20 mouse cellular contexts compared by ENCODE assay signal in genomic region chr6:120795422-120796086, GRCm38 (mm10). TPM values are rescaled to one million over a fixed set of nuclear protein-coding genes. Genes with fewer than 3 reads are reported as not detected.
DNase-seq lines count a peak whose midpoint lies in the region; ATAC-seq and TF ChIP-seq lines count a peak whose summit lies in the region.
"Had no signal": no experiment of that assay in that cellular context is flagged by ENCODE, and none has a peak within 500 bp of the region (broad histone marks: within the 10 kb centered on the region; RNA-seq: fewer than 3 reads in every experiment).

No protein-coding gene starts in this region.

- H3ac ChIP-seq in myocyte (ENCODE audit: control insufficient read depth, insufficient read length): no peak overlapping the region

- H3K27ac ChIP-seq in bone marrow macrophage, adult 2 months (ENCODE audit: insufficient read depth, low read depth, low read length): peak overlapping the region; percentile 76
- H3K27ac ChIP-seq: forebrain, embryonic 13.5 days; hindbrain, embryonic 14.5 days; intestine, embryonic 15.5 days; limb, embryonic 13.5 days; neural tube, embryonic 12.5 days had no signal

- H3K79me2 ChIP-seq in myocyte (ENCODE audit: control insufficient read depth, insufficient read depth): no peaks in the 10 kb centered on the region

- TF ChIP-seq CTCF in bone marrow macrophage, adult 2 months (IDR thresholded peaks at IDR 0.05; ENCODE audit: low read depth, low read length): no peak

- peaks cover 36% of the 10 kb centered on the region for H3K36me3 ChIP-seq in myocyte (ENCODE audit: control insufficient read depth, insufficient read depth)

- TF ChIP-seq POLR2A in bone marrow macrophage, adult 2 months (IDR thresholded peaks at IDR 0.05; ENCODE audit: borderline replicate concordance, low read depth, low read length): no peak
- TF ChIP-seq POLR2A in myocyte (IDR thresholded peaks at IDR 0.05; ENCODE audit: insufficient read length, low read depth): no peak

- no peaks in the 10 kb centered on the region for H3K27me3 ChIP-seq in myocyte (ENCODE audit: control insufficient read depth, insufficient read depth, insufficient read length)
- H3K27me3 ChIP-seq: forebrain, embryonic 13.5 days; intestine, embryonic 15.5 days; limb, embryonic 13.5 days; neural tube, embryonic 12.5 days had no signal

- peak; percentile 53 for ATAC-seq in granulocyte monocyte progenitor cell, adult 5-6 weeks (replicated peaks; ENCODE audit: poor library complexity, severe bottlenecking)
- ATAC-seq: forebrain, embryonic 13.5 days; intestine, embryonic 15.5 days had no signal

- H3K4me1 ChIP-seq in bone marrow macrophage, adult 2 months (ENCODE audit: control insufficient read depth, insufficient read depth, low read length): peaks cover 65% of the 10 kb centered on the region
- H3K4me1 ChIP-seq: forebrain, embryonic 13.5 days; intestine, embryonic 15.5 days; limb, embryonic 13.5 days had no signal

- no peak overlapping the region for H3K4me2 ChIP-seq in myocyte (ENCODE audit: low read depth)
- H3K4me2 ChIP-seq: forebrain, embryonic 13.5 days; heart, embryonic 11.5 days; hindbrain, embryonic 14.5 days; intestine, embryonic 15.5 days; limb, embryonic 13.5 days; lung, embryonic 14.5 days; neural tube, embryonic 12.5 days had no signal

- H3K4me3 ChIP-seq in bone marrow macrophage, adult 2 months (ENCODE audit: insufficient read depth, low read length): no peak overlapping the region
- H3K4me3 ChIP-seq in myocyte: no peak overlapping the region
- H3K4me3 ChIP-seq: forebrain, embryonic 13.5 days; intestine, embryonic 15.5 days; limb, embryonic 13.5 days; neural tube, embryonic 12.5 days had no signal

- DNase-seq in heart, adult 11 months: peak; percentile 96
- DNase-seq in heart, adult 8-10 months (ENCODE audit: low spot score): no peak
- DNase-seq in urinary bladder, adult 2 months (ENCODE audit: low spot score): no peak
- no peak for DNase-seq in right cerebral cortex, adult 2 months (ENCODE audit: low spot score in 2 of 2)
- DNase-seq in frontal cortex, postnatal 36 days (ENCODE audit: low spot score in 2 of 2): no peak
- DNase-seq: cerebellum, postnatal 14 days; heart, postnatal 14 days; lung, embryonic 14.5 days; right cerebral cortex, postnatal 4 days; thymus, adult 18-20 months had no signal

TF ChIP-seq in myocyte, 11 proteins besides CTCF, POLR2A, EP300 and RAD21:
- TF ChIP-seq CEBPB (IDR thresholded peaks at IDR 0.05; ENCODE audit: insufficient read depth, poor library complexity, severe bottlenecking) (no peak), POLR2AphosphoS2 (IDR thresholded peaks at IDR 0.05; ENCODE audit: insufficient read length, low read depth) (no peak), REST (IDR thresholded peaks at IDR 0.05; ENCODE audit: insufficient read depth, insufficient read length) (no peak), MYOD1 (IDR thresholded peaks at IDR 0.05; ENCODE audit: control insufficient read depth in 1 of 3, insufficient read length in 2 of 3, low read depth in 2 of 3) (peak; percentile 46 to 96 (median 76)), MYOG (IDR thresholded peaks at IDR 0.05; ENCODE audit: control insufficient read depth in 1 of 3, insufficient read depth in 1 of 3, insufficient read length in 2 of 3, low read depth in 2 of 3) (peak; percentile 85 to 97 (median 93)), SRF (IDR thresholded peaks at IDR 0.05; ENCODE audit: control insufficient read depth, insufficient read length, low read depth) (no peak), TCF3 (IDR thresholded peaks at IDR 0.05; ENCODE audit: insufficient read length, low read depth) (peak; percentile 52)

RNA-seq across cellular contexts. Expression of gene Slc25a18, which starts 22.2 kb away (rescaled TPM):
- under 1 TPM in 2 of 4 experiments, not detected in 2; 0.14 to 0.34 TPM for total RNA-seq in heart, adult 8-10 months (2022)
- polyA plus RNA-seq in bone marrow macrophage, adult 2 months (2012; ENCODE audit: insufficient read depth, insufficient read length, missing spikeins): 0.28 TPM in 1 of 2 replicates, not detected in the other
- not detected in 2 replicates for total RNA-seq in granulocyte monocyte progenitor cell, adult 5-6 weeks (2014; fragmentation: Nextera tagmentation)
- total RNA-seq in granulocyte monocyte progenitor cell, adult 5-6 weeks (2017): not detected in 2 replicates
- polyA plus RNA-seq in myocyte (2012; fragmentation: generic; extraction: Trizol): 0.07 TPM
- 0.06 TPM in 1 of 2 replicates, not detected in the other for polyA plus RNA-seq in urinary bladder, adult 2 months (2012; rRNA removed)
- polyA plus RNA-seq: kidney, embryonic 14.5 days had no signal

RNA-seq across cellular contexts. Expression of gene Atp6v1e1, which starts 27.0 kb away (rescaled TPM):
- total RNA-seq in heart, adult 8-10 months (2022): 100 to 1,000 TPM; 170 to 181 (median 173) TPM
- 283 and 322 TPM in 2 replicates for polyA plus RNA-seq in bone marrow macrophage, adult 2 months (2012; ENCODE audit: insufficient read depth, insufficient read length, missing spikeins)
- 118 and 138 TPM in 2 replicates for total RNA-seq in granulocyte monocyte progenitor cell, adult 5-6 weeks (2014; fragmentation: Nextera tagmentation)
- 128 and 131 TPM in 2 replicates for total RNA-seq in granulocyte monocyte progenitor cell, adult 5-6 weeks (2017)
- polyA plus RNA-seq in myocyte (2012; fragmentation: generic; extraction: Trizol): 206 TPM
- 152 and 157 TPM in 2 replicates for polyA plus RNA-seq in urinary bladder, adult 2 months (2012; rRNA removed)

RNA-seq across cellular contexts. Expression of gene Bcl2l13, which starts 40.5 kb away (rescaled TPM):
- total RNA-seq in heart, adult 8-10 months (2022): 10 to 100 TPM; 73.8 to 84.5 (median 80.6) TPM
- 10.7 and 13.5 TPM in 2 replicates for polyA plus RNA-seq in bone marrow macrophage, adult 2 months (2012; ENCODE audit: insufficient read depth, insufficient read length, missing spikeins)
- total RNA-seq in granulocyte monocyte progenitor cell, adult 5-6 weeks (2014; fragmentation: Nextera tagmentation): 27.9 and 36.8 TPM in 2 replicates
- 18.7 and 27.6 TPM in 2 replicates for total RNA-seq in granulocyte monocyte progenitor cell, adult 5-6 weeks (2017)
- polyA plus RNA-seq in myocyte (2012; fragmentation: generic; extraction: Trizol): 32.8 TPM
- 14.0 and 18.9 TPM in 2 replicates for polyA plus RNA-seq in urinary bladder, adult 2 months (2012; rRNA removed)
